Mouse (Mus musculus) stomach, postnatal 0 days (tissue): Measurements from ENCODE around the gene Lrrfip2.

Experiments
- CTCF ChIP-seq: IDR thresholded peaks from 2 replicates; pipeline ENCODE4 v1.5.1; 2016; ENCODE audit warnings: antibody characterized with exemption, low read depth, mild to moderate bottlenecking, moderate library complexity
- EP300 ChIP-seq: optimal IDR thresholded peaks from 2 replicates; pipeline ENCODE3; 2016; ENCODE audit warnings: antibody characterized with exemption

DNA sequence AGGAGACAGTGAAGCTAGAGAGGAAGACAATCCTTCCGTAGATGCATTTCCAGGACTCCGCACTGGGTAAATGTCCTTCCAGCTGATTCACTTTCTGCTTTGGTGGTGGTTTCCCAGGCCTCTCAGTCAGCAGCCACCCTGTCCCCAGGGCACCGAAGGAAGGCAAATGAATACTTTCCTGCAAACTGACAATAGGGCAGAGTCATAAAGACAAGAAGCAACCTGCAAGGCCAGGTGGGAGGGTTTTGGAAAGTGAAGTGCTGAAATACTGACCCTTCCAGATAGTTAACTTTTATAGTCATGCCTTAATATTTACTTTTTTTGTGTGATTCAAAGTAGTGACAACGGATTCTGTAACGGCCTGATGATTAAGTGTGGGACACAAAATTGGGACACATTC, 13.5 kb upstream of the Lrrfip2 start:
- no peak for TF ChIP-seq CTCF
- TF ChIP-seq EP300: no peak
